Mouse (Mus musculus) ovary, postnatal 10 days (tissue): ENCODE results near the gene Pwwp2b.

Source experiments
- DNase-seq: peaks from one replicate; pipeline ENCODE4 v3.0.0; 2022; ENCODE audit warnings: low spot score

The Pwwp2b gene

DNA sequence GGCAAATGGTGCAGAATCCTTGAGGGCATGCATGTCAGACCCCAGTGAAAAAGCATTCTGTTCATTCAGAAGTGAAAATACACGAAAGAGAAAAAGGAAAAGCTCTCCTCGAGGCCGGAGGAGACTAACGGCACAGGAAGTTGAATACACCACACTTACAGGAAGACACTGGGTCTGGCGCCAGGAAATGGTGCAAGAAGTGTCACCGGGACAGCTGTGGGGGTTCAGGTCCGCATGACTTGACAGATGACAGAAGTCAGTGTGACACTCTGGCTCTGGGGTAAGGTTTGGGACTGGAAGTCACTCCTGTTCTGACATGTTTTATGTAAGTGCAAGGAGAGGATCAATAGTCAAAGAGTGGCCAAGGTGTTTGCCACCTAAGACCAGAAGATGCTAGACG lies 23.6 kb upstream of the Pwwp2b start:
- DNase-seq, result no peak

DNA sequence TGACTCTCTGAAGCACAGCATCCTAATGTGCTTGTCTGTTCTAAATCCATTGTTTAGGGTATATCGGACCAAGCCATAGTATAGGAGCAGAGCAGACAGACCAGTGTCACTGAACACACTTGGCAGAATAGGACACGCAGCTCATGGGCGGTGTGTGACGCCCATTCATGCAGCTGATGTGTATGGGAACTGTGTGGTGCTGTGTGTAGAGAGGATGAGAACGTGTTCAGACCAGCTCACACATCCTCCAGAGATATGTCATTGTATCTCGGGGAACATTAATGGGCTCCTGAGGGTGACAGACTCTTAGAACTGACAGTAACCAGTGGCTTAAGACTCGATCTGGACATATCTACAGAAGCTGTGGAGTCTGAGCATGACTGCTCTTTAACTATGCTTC lies 21.9 kb upstream of the Pwwp2b start:
- DNase-seq, result no peak

DNA sequence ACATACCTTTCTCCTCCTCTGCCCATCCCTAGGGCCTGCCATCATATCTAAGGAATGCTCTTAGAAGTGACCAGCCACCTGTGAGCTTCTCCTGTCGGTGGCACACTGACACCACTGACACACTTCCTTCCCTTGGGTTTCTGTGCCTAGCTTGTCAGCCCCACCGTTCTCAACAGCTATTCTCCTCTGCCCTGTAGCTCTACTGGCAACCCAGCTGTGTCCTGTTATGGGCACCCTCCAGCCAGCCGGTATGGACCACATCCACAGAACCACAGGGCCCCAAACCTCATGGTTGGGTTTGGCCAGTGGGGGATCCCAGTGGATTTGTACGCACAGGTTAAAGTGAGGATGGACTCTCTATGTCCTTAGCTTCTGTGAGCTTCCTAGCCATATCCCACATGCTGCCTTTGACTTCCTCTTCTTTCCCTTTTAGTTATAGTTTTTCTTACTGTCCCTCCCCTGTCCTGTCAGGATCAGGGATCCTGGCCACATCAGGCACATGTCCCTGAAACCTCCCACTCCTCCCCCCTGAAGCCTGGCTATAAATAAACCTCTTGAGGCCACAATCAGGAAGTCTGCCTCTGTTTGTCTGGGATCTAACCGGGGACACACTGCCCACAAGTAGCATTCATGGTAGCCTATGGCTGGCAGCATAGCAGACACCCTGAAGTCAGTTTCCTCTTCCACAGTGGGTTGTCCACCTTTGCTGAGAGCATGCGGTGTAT lies 19.7 kb upstream of the Pwwp2b start:
- DNase-seq, result no peak

- DNase-seq, result no peak
Observed at GRCm38 (mm10) chr7:139229837-139230236, 18.4 kb upstream of the Pwwp2b start.

- no peak for DNase-seq
Observed at GRCm38 (mm10) chr7:139230241-139230640, 18.0 kb upstream of the Pwwp2b start.

GRCm38 (mm10) chr7:139233714-139234113 lies 14.6 kb upstream of the Pwwp2b start:
- DNase-seq, result peak; percentile 77

DNA sequence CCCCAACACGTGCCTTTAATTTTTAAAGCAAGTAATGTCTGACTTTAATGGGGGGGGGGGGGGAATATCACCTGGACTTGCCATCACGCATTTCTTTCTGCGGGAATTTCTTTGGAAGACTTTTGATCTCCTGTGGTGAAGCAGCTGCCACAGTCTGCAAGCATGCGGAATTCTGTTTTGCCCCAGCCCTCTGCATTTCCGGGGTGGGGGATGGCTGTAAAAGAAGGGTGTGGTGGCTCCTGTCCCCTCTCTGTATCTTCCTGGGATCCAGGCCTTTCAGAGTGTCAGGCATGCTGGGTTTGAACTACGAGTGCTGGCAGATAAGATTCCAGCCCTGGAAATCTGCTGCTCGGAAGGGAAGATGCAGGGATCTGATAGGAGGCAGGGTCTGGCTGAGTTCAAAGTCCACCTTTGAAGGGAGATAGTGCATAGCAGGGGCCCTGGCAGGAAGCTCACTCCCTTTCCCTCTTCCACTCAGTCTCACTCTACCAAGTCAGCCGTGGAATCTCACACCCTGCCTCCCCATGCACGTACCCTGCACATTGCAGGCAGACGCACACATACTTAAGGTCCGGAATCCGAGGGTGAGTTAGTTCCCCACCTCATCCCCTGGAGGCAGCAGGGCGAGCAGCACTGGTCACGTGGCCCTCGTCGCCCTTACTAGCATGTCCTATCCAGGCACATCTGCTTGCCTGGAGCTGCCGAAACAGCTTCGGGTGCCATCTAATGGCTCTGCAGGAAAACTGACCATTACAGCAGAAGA lies 13.7 kb upstream of the Pwwp2b start:
- DNase-seq, result no peak

DNA sequence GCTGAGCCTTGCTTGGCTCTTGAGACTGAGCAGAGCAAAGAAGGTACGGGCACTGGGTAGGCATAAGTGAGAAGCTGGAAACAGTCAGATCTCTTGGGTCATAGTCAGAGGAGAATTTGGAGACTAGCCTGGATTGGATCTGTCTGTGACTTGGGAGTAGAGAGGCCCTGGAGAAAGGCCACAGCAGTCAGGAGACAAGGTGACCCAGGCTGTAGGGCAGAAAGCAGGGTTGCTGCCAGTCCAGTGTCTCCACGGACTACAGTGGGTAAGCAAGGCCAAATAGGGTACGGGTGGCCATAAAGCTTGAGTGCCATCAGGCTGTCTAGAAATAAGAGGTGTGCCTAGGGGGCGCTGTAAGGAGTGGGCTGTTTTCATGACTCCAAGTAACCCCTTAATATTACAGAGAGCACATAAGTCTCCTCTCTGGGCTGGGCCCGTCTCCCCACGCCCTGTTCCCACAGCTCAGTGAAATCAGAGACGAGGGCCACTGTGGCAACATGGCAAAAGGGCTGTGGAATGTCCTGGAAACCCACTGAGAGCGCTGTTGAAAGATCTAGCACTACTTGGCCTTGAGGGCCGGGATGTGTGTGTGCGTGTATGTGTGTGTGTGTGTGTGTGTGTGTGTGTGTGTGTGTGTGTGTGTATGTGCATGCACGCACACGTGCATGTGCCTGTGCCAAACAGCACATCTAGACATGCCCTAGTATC lies 12.5 kb upstream of the Pwwp2b start:
- no peak for DNase-seq

DNA sequence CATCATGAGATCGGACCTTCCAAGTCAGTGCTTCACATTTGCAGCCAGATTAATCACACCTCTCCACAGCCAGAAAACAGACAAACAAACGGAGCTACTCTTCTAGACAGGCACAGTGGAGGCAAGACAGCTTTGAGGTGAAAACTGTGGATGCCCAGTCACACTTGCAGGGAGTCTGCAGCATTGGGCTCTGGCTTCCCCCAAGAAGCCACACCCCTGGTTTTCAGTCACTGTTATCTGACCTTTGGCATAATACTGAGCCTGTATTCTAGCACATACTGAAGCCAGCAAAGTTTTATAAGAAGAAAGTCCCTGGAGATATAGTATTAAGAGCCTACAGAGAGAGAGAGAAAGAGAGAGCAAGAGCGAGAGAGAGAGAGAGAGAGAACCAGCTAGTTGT lies 8.8 kb upstream of the Pwwp2b start:
- DNase-seq, result no peak

GRCm38 (mm10) chr7:139246086-139246485 lies 2.2 kb upstream of the Pwwp2b start:
- DNase-seq, result no peak

DNA sequence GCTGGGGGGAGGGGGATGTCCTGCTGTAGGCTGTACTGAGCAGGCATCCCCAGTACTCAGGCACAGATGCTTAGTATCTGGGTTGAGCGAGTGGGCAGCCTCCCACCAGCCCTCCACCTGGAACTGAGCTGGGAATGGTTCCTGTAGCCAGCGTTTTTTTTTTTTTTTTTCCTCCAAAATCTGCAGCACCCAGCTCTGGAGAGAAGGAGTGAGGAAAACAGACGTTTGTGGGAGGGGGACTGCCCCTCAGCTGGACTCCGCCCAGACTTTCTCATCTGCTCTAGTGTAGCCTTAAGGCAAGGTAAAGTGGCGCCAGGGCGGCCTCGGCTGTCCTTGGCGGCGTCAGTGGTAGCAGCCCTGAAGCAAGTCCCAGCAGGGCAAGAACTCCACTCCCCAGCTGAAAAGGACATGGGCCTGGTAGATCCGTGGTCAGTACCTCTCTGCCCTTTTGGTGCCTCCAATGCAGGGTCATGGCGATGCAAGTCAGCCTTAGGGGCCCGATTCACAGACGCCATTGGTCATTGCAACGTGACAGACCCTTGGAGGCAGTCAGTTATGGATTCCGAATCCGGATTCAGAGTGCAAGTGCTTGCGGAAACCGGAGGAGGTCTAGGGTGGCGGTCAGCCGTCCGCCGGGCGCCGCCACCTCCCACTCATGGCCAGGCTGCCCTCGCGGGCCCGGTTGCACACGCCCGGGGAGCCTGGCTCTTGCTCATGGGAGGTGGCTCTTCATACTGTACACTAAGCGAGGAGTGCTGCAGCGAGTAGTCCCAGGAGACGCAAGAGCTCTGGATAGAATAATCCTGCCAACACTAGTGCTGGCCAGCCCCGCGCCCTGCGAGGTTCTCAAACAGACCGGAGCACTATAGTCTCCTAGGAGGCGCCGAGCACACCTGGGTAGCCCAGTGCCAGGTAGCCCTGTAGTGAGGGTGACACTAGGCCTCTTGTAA lies 1.1 kb upstream of the Pwwp2b start:
- no peak for DNase-seq

DNA sequence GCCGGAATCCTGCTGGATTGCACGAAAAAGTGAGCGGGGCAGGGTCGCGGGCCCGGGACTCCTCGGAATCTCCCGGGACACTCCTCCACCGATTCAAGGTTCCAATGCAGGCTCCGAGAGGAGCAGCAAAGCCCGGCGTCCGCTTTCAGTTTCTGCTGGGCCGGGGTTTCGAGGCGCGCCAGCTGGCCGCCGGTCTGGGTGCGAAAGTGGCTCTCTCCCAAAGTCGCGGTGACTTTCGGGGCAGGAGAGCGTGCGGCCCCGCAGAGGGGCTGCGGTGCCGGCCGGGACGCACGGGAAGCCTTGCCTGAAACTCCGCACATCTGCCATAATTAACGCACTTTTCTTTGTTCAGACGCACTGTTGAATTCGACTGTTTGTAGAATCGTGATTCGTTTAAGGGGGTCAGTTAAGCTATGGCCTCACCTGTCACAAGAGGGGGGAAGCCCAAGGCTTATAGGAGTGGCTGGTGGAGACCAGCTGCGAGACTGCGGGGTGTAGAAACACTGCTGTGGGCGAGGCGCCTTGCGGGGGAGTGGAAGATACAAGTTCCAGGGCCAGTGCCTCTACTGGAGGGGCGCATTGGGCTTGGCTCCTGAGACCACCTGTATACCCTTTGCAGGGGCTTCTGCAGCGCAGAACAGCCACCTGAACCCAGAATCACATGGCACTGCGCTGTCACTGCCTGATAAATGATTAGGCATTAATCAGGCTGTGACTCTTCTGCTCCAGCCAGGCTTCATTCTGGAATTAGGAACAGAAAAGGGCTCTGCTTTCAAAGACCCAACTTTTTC lies 528 bp downstream of the Pwwp2b start:
- DNase-seq, result peak; percentile 58

DNA sequence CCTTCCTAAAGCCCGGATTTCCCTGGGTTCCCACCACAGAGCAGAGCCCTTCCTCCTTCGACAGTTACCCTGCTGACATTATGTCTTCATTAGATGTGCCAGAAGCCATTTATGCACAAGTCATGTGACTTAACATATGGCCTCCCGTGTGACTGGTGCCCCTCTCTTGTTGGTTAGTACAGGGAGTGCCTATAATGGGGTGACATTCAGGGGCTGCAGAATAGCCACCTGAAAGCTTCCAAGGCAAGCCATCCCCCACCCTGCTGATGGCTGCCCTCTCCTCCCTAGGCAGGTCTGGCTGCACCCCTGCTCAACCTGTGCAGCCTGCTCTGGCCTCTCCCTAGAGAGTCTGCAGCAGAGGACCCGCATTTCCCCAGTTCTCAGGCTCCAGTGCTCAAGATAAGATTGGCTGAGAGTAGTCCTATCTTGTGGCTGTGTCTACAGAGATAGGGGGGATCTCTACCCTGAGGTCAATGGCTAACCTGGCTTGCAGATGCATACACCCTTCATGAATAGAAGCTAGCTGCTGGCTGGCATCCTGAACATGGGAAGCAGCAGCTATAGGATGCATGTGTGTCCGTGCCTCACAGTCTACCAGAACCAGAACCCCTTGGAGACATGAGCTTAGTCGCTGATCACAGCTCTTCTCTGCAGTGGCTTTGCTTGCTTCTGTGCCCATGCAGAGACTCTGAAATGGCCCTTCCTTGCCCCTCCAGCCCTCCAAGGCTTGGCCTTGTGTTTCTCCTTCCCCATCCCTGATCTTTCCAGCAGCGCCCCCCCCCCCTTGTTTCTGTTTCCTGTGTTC lies 1.3 kb downstream of the Pwwp2b start:
- DNase-seq, result no peak

GRCm38 (mm10) chr7:139251881-139252301 lies 3.6 kb downstream of the Pwwp2b start:
- DNase-seq, result no peak

DNA sequence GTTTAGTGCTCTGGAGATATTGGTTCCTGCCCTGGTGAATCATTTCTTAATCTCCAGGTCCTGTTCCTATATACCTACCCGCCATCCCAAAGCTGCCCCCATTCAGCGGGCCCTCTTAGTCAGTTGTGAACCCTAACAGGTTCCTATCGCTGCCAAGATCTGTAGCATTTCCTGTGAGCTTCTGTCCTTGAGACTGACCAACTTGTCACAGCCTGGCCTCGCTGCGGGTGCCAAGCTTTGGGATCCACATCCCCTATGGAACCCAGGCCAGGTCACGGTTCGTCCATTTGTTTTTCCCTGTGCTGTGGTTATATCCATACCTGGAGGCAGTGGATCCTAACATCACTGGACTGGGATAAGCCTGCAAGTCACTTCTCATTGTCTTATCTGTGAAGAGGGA lies 4.3 kb downstream of the Pwwp2b start:
- DNase-seq, result no peak

- no peak for DNase-seq
Observed at GRCm38 (mm10) chr7:139252986-139253385, 4.7 kb downstream of the Pwwp2b start.

DNA sequence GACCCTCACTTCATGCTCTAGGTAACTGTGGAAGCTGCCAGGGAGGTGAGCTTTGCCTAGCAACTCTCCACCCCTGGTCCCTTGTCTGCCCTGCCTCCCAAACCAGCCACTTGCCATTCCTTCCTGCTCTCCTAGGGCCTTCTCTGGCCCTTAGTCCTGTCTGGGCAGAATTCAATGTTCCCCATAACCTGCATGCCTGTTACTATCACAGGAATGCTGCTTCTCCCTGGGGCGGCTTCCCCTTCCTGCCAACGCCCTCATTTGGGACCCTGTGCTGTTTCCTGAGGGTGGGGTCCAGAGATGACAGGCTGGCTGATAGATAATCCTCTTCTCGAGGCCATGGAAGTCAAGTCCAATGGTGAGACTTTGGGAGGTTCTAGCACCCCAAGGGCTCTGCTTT lies 5.2 kb downstream of the Pwwp2b start:
- no peak for DNase-seq

- DNase-seq, result no peak
Observed at GRCm38 (mm10) chr7:139254626-139255025, 6.3 kb downstream of the Pwwp2b start.

DNA sequence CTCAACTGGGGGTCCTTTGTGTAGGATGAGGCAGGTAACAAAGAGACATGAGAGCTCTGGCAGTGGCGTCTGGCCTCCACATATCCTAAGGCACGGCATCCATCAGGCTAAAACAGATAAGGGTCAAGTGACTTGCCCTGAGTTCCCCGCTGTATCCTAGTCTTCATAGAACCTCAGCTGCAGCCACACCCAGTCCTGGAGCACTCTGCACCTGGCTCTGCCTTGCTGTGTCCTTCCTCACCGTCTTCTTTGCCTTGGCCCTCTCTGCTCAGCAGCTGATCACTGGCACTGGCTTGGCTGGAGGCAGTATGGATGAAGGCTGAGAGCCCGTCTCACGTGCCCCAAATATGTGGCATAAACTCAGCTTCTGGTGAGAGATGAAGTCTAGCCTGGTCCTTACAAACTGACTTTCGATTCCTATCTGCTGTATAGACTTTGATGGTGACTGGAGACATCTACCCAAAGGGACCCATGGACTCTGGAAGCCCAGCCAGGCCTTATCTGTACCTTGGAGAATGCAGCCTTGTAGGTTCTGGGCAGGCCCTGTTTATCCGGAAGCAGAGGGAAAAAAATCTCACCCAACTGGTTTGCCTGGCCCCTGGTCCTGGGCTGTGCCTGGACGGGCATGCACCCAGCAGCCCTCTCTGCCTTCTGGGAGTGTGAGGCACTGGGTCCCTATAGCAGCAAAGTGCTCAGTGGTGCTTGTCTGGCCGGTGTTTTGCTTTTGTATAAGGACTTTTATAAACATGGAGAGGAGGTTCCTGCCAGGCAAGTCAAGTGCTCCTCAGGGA lies 9.7 kb downstream of the Pwwp2b start:
- no peak for DNase-seq
